Mouse (Mus musculus): ENCODE data around the gene Lenep. TPM values are rescaled to one million over a fixed set of nuclear protein-coding genes. Genes with fewer than 3 reads are reported as not detected.

Lenep gene
- polyA plus RNA-seq, 1 experiment from 2014 or later, result 2.3 TPM

DNA sequence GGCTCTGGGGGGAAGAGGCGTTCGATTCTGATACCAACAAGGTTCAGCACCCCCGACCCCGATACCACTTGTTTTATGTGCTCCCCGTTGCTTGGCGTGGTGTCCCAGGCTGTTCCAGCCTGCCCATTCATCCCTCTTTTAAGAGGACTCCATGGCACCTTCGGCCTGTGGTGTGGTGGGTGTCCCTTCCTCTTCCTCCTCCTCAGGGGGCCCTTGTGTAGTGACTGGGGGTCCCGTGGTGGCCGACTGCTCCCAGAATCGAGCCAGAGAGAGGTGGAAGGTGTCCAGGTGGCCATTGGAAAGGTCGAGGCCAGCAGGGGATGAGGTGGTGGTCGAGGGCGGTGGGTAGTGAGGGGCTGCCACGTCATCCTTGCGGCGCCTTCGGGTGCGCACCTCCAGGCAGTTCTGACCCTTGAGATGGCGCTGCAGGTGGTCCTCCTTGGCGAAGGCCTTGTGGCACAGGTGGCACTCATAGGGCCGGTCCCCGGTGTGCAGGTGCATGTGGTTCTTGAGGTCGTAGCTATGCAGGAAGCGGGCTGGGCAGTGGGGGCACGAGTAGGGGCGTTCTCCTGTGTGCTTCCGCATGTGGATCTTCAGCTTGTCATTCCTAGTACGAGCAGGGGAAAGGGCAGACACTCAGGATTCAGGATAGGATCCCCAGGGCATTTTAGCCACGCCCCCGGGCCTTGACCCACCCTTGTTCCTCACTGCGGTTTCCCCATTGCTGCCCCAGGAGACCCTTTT, 23.0 kb downstream of the Lenep start:
- Histone ChIP-seq H3K36me3 (replicated peaks) (no peaks in the 10 kb centered on the region), H3K9me3 (no peaks in the 10 kb centered on the region), H3K9ac (no peak overlapping the region), H3K27ac (no peak overlapping the region), H3K4me1 (peaks cover 14% of the 10 kb centered on the region), H3K27me3 (replicated peaks) (no peaks in the 10 kb centered on the region), H3K4me3 (no peak overlapping the region), H3K4me2 (peak overlapping the region; percentile 75; the same call in 1 of the 2 replicates)
- 91% methylated on average over 31 of the region's 31 CpGs for WGBS
- no peak for ATAC-seq (replicated peaks)

DNA sequence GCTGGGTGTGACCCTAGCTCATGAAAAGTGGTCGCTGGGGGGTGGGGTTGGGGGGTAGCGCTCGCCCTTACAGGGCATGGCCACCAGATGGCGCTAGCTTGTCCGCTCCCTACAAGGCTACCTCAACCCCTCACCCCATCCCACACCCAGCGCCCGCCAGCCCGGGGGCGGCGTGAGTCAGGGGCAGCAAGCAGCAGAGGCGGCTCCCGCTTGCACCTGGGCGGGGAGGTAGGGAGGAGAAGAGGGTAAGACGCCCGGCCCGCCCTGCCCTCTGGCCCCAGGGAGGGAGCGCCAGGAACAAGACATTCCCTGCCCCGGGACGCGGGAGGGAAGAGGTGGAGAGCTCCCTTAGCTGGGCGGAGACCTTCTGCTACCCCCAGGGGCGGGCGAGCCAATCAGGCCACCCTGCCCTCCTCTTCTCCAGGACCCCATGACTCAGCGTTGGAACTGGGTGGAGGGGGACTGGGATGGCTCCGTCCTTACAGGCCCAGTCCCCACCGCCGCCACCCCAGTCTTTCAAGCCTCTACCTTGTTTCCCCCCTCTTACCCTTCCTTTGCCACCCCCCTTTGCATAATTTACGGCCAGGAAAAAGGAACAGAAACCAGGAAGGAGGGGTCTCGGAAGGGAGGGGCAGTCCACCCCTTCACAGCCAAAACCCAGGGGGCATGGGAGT, 24.1 kb downstream of the Lenep start:
- H3K27ac ChIP-seq, result no peak overlapping the region
- WGBS, result 3% methylated on average over 29 of the region's 29 CpGs
- H3K4me2 ChIP-seq, result peak overlapping the region; percentile 75
- peak; percentile 83 for ATAC-seq (replicated peaks)
- H3K36me3 ChIP-seq (replicated peaks), result no peaks in the 10 kb centered on the region
- no peaks in the 10 kb centered on the region for H3K9me3 ChIP-seq
- peaks cover 14% of the 10 kb centered on the region for H3K4me1 ChIP-seq
- peak overlapping the region; percentile 44 for H3K4me3 ChIP-seq
- H3K9ac ChIP-seq, result peak overlapping the region; percentile 55
- H3K27me3 ChIP-seq (replicated peaks), result no peaks in the 10 kb centered on the region

DNA sequence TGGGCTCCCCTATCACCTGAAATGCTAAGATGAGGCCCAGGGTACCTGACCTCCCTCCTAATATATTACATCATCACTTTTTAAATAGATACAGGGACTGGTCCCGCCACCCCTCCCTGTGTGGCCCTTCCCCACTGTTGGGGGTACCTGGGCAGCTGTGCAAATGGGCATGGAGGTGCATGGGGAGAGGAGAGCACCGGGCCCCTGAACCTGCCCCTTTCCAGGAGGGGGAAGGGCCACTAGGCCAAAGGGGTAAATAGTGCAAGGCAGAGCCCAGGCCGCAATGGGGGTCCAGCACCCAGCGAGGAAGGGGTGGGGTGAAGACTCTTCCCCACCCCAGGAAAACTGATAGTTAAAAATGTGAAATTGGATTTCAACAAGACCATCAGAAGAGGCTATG, 24.8 kb downstream of the Lenep start:
- no peaks in the 10 kb centered on the region for H3K27me3 ChIP-seq (replicated peaks)
- no peak overlapping the region for H3K27ac ChIP-seq
- H3K9ac ChIP-seq, result no peak overlapping the region
- no peaks in the 10 kb centered on the region for H3K36me3 ChIP-seq (replicated peaks)
- no peaks in the 10 kb centered on the region for H3K9me3 ChIP-seq
- peaks cover 14% of the 10 kb centered on the region for H3K4me1 ChIP-seq
- peak overlapping the region; percentile 75 for H3K4me2 ChIP-seq
- 53% methylated on average over 4 of the region's 4 CpGs for WGBS
- no peak overlapping the region; the same call in 1 of the 2 replicates for H3K4me3 ChIP-seq
- ATAC-seq (replicated peaks), result peak; percentile 25; the same call in 1 of the 2 replicates

DNA sequence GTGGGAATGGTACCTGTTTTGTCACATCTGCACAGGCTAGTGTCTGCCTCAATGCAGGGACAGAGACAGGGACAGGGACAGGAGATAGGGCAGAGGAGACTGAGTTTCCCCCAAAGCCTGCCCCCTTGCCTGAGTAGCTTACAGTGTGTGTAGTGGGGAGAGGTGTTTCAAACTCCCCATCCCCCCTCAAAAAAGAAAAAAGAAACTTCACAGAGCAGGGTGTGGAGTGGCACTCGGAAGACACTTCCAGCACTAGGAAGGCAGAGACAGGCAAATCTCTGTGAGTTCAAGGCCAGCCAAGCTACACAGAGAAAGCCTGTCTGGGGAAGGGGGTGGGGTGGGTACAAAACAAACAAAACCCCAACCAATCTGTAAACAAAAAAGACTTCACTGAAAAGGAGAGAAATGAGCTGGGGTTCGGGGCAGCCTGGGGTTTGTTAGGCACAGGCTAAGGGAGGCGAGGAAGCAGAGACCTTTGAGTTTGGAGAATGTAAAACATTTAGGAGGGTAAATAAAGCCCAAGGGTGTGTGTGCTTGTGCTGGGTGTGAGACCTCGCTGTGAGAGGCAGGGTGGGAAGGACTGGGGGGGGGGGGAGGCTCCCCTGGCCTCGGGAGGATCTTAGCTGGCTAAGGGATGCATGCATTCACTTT, 28.9 kb downstream of the Lenep start:
- Histone ChIP-seq H3K36me3 (replicated peaks) (no peaks in the 10 kb centered on the region), H3K4me1 (peaks cover 7% of the 10 kb centered on the region), H3K9me3 (no peaks in the 10 kb centered on the region), H3K4me2 (no peak overlapping the region), H3K9ac (no peak overlapping the region), H3K27ac (no peak overlapping the region), H3K27me3 (replicated peaks) (no peaks in the 10 kb centered on the region), H3K4me3 (no peak overlapping the region)
- WGBS, result 46% methylated on average over 5 of the region's 5 CpGs
- ATAC-seq (replicated peaks), result no peak

DNA sequence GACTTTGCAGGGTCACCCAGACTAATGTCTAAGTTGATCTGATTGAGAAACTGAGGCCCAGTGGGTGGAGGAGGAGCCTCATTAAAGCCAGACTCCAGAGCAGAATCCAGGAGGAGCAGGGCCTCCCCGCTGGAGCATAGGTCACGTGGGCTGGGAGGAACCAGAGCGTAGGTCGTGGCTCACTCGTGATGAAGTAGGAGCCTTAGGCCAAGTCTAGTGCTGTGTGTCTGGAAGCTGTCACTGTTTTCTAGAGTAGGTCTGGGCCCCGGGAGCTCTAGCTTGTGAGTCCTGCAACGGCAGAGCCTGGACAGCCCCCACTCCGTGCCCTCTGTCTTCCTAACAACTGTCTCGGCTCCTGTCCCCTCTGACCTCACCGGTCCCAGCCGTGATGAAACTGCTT, 35.3 kb downstream of the Lenep start:
- Histone ChIP-seq H3K4me1 (no peaks in the 10 kb centered on the region), H3K27ac (no peak overlapping the region), H3K4me3 (no peak overlapping the region), H3K36me3 (replicated peaks) (no peaks in the 10 kb centered on the region), H3K4me2 (no peak overlapping the region), H3K9ac (no peak overlapping the region), H3K9me3 (no peaks in the 10 kb centered on the region), H3K27me3 (replicated peaks) (no peaks in the 10 kb centered on the region)
- no peak for ATAC-seq (replicated peaks)
- 71% methylated on average over 11 of the region's 11 CpGs for WGBS

DNA sequence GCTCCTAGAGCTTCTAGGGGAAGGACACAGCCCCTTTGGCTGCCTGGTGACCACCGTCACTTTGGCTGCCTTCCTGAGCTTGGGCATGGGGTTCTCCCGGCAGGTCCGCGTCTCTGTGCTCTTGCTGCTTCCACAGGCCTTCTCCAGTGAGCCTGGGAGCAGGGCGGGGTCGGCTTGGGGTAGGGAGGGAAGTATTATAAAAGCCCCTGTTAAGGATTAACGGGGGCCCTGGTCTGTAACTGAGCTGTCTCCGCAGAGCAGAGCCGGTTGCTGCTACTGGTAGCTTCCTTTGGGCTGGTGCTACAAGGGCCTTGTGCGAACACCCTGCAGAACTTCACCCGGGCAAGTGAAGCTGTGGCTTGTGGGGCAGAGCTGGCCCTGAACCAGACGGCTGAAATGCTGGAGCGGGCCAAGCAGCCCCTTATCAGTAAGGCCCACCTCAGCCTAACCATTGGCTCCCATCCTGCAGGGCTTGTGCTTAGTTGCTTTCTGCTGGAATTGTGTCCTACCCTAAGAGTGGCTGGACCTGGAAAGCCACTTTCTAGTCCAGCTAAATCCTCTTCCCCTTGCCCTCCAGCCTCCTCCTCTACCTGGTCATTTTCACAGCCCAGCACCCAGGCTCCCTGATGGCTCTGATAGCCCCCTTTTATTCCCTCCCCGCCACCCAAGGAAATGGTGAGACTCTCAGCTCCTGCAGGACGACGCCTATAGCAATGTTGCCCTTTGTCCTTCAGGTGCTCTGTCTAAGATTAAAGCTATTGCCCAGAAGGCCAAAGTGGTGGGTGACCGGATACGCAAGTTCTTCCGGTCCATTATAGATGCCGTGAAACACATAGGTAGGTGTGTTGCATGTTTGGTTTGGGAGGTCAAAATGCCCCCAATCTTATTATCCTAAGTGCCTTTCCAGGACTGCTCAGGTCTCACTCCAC, 36.8 kb downstream of the Lenep start:
- H3K27me3 ChIP-seq (replicated peaks), result no peaks in the 10 kb centered on the region
- no peaks in the 10 kb centered on the region for H3K36me3 ChIP-seq (replicated peaks)
- no peaks in the 10 kb centered on the region for H3K4me1 ChIP-seq
- H3K4me3 ChIP-seq, result no peak overlapping the region
- 76% methylated on average over 20 of the region's 20 CpGs for WGBS
- H3K9me3 ChIP-seq, result no peaks in the 10 kb centered on the region
- no peak overlapping the region for H3K4me2 ChIP-seq
- no peak overlapping the region for H3K27ac ChIP-seq
- H3K9ac ChIP-seq, result no peak overlapping the region
- no peak for ATAC-seq (replicated peaks)

DNA sequence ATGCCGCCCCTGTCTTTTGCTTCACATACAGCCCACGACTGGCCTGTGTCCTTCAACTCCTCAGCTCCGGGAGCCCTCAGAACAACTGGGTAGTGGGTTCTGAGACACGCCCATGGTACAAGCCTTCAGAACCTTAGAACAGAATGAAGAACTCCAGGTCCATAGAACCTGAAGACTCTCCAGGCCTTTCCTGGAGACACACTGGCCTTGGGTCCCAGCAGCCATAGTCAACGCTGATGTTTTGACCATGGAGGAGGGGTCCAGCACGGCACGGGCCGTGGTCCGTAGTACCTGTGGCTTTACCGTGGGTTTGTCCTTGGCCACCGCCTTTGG, 37.5 kb downstream of the Lenep start, which contains the start of gene Dcst1:
TSS of gene Dcst1 (minus strand) at position 101 of the 333 bp plus-strand sequence.
- no peaks in the 10 kb centered on the region for H3K9me3 ChIP-seq
- ATAC-seq (replicated peaks), result no peak
- H3K9ac ChIP-seq, result no peak within 1 kb of the TSS
- H3K4me1 ChIP-seq, result no peaks in the 10 kb centered on the region
- no peak within 1 kb of the TSS for H3K4me3 ChIP-seq
- H3K4me2 ChIP-seq, result no peak within 1 kb of the TSS
- H3K36me3 ChIP-seq (replicated peaks), result no peaks in the 10 kb centered on the region
- no peak within 1 kb of the TSS for H3K27ac ChIP-seq
- no peaks in the 10 kb centered on the region for H3K27me3 ChIP-seq (replicated peaks)
- 82% methylated on average over 11 of the region's 11 CpGs for WGBS

DNA sequence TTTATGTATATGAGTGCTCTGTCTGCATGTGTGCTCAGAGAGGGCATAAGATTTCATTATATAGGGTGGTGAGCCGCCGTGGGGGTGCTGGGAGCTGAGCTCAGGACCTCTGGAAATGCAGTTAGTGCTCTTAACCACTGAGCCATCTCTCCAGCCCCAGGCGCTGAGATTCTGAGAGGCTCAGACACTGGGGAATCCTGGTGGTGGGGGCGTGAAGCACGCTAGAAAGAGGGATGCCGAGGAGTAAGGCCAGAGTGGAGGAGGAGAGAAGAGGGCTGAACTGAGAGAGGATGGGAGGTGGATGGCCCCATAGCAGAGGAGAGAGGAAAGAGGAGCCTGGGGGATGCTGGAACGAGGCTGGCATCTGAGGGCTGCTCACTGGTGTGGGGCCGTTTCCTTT, 38.0 kb downstream of the Lenep start:
- WGBS, result 40% methylated on average over 8 of the region's 8 CpGs
- ATAC-seq (replicated peaks), result no peak
- Histone ChIP-seq H3K4me3 (no peak overlapping the region), H3K4me1 (no peaks in the 10 kb centered on the region), H3K9ac (no peak overlapping the region), H3K27ac (no peak overlapping the region), H3K4me2 (no peak overlapping the region), H3K27me3 (replicated peaks) (no peaks in the 10 kb centered on the region), H3K9me3 (no peaks in the 10 kb centered on the region), H3K36me3 (replicated peaks) (no peaks in the 10 kb centered on the region)

DNA sequence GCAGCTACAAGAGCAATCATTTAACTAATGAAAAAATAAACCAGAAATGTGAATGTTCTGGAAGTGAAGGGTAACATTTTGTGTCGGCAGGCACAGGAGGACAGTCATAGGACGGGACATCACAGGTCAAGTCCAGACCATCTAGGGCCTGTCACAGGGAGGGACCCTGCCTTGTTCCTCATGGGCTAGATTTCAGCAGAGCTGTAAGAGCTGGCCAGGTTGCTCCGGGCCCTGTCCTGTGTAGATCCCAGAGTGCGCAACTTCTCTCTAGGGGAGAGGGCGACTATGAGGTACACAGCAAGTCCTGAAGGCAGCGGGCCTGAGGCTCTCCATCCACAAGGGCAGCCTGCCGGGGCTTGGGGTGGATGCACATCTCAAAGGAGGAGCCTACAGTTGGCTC, 40.9 kb downstream of the Lenep start, which contains the start of gene Dcst2:
TSS of gene Dcst2 (plus strand) at position 301 of the 400 bp plus-strand sequence.
- Histone ChIP-seq H3K4me1 (no peaks in the 10 kb centered on the region), H3K27ac (no peak within 1 kb of the TSS), H3K9me3 (no peaks in the 10 kb centered on the region), H3K4me3 (no peak within 1 kb of the TSS), H3K9ac (no peak within 1 kb of the TSS), H3K36me3 (replicated peaks) (no peaks in the 10 kb centered on the region), H3K4me2 (no peak within 1 kb of the TSS), H3K27me3 (replicated peaks) (no peaks in the 10 kb centered on the region)
- no peak for ATAC-seq (replicated peaks)
- WGBS, result 83% methylated on average over 7 of the region's 7 CpGs

DNA sequence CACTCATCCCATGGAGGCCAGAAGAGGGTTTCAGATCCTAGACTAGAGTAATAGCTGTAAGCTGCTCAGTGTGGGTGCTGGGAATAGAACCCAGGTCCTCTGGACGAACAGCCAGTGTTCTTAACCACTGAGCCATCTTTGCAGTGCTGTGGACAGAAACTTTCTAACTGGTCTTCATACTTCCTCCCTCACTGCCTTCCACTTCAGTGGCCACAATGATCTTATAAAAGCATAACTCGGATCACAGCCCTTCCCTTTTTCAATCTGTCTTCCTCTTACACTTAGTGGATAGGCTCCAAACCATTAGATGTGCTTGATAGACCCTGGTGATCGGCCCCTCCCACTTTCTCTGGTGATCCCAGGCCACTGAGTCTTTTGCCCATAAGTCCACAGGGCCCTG, 42.4 kb downstream of the Lenep start:
- Histone ChIP-seq H3K4me2 (no peak overlapping the region), H3K36me3 (replicated peaks) (no peaks in the 10 kb centered on the region), H3K9me3 (no peaks in the 10 kb centered on the region), H3K4me1 (no peaks in the 10 kb centered on the region), H3K4me3 (no peak overlapping the region), H3K9ac (no peak overlapping the region), H3K27ac (no peak overlapping the region), H3K27me3 (replicated peaks) (no peaks in the 10 kb centered on the region)
- 68% methylated on average over 3 of the region's 3 CpGs for WGBS
- no peak for ATAC-seq (replicated peaks)

DNA sequence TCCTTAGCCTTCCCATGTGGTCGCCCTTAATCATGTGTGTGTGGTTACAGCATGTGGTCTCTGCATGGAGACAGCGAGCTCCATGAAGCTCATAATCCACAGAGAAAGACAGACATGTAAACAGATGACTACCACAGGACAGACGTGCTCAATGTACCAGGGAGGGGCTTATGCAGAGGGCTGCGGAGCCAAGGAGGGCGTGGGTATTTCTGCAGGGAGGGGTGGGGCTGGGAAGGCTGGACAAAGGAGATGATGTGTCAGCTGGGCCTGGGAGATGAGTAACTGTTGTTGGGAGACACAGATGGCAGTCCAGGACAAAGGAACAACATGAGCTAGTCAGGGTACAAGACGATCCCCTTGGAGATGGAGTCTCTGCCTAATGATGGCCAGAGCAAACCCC, 43.0 kb downstream of the Lenep start:
- no peak for ATAC-seq (replicated peaks)
- no peaks in the 10 kb centered on the region for H3K27me3 ChIP-seq (replicated peaks)
- 64% methylated on average over 6 of the region's 6 CpGs for WGBS
- no peak overlapping the region for H3K4me2 ChIP-seq
- H3K27ac ChIP-seq, result no peak overlapping the region
- H3K4me3 ChIP-seq, result no peak overlapping the region
- no peaks in the 10 kb centered on the region for H3K36me3 ChIP-seq (replicated peaks)
- no peak overlapping the region for H3K9ac ChIP-seq
- no peaks in the 10 kb centered on the region for H3K9me3 ChIP-seq
- 0 out of 2 replicates have a peak, but pooled peaks cover 3% of the 10 kb centered on the region for H3K4me1 ChIP-seq

DNA sequence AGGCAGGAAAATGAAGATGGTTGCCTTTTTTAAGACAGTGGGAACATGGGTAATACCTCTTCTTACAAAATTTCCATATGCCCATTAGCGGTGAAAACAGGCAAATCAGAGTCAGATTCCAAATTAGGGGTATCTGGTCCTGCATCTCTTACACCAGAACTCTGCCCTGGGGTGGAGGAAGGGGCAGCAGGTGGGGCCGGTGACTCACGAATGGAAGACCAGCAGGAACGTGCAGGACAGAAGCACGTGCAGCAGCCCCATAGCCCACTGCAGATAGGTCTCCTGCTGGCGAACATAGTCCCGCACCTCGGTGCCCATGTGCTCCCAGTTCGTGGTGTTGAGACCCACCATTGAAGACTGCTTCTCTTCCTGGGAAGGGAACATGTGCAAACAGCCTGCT, 46.6 kb downstream of the Lenep start:
- Histone ChIP-seq H3K9ac (no peak overlapping the region), H3K4me1 (0 out of 2 replicates have a peak, but pooled peaks cover 3% of the 10 kb centered on the region), H3K27ac (no peak overlapping the region), H3K9me3 (no peaks in the 10 kb centered on the region), H3K4me3 (no peak overlapping the region), H3K36me3 (replicated peaks) (no peaks in the 10 kb centered on the region), H3K27me3 (replicated peaks) (no peaks in the 10 kb centered on the region), H3K4me2 (no peak overlapping the region)
- WGBS, result 69% methylated on average over 9 of the region's 9 CpGs
- no peak for ATAC-seq (replicated peaks)
